Mouse (Mus musculus) hindbrain, embryonic 14.5 days (tissue): ENCODE results near the gene Fam168a. TPM values are rescaled to one million over a fixed set of nuclear protein-coding genes. Genes with fewer than 3 reads are reported as not detected.
A peak's percentile ranks its signal among the peaks of the same experiment; 100 is the strongest.

Experiments
- microRNA-seq: library from miRNA; unstranded; fragments of <30 nt; microRNA quantifications from one replicate; pipeline ENCODE4, GENCODE M21; 2016
- polyA plus RNA-seq: library from polyadenylated mRNA; unstranded; fragments of >200 nt; fragmentation: Nextera tagmentation; extraction: Ambion mirVana; gene quantifications from 2 replicates; pipeline ENCODE4 v1.2.1, GENCODE M21; 2014

Fam168a gene
- polyA plus RNA-seq, 1 experiment from 2014 or later, result 124 TPM

Small RNAs within 50 kb of the gene (microRNA-seq; reads per million reads assigned to microRNA genes)
- gene Mir3102, result 49.1 reads per million, percentile 44 among the genes with 10 or more reads in this experiment

Other genes with a start within 250 kb of the Fam168a start
- gene Ucp3, start 233.6 kb upstream of the Fam168a start, polyA plus RNA-seq, result not detected in 2 replicates
- 73.5 and 77.2 TPM in 2 replicates for gene Ucp2, start 213.3 kb upstream of the Fam168a start, polyA plus RNA-seq
- gene Dnajb13, start 191.7 kb upstream of the Fam168a start, polyA plus RNA-seq, result 6.6 and 10.8 TPM in 2 replicates
- gene Coa4, start 169.6 kb upstream of the Fam168a start, polyA plus RNA-seq, result 14.8 and 16.9 TPM in 2 replicates
- gene Rab6a, start 99.2 kb upstream of the Fam168a start, polyA plus RNA-seq, result 321 and 383 TPM in 2 replicates
- 86.0 and 89.5 TPM in 2 replicates for gene Mrpl48, start 98.3 kb upstream of the Fam168a start, polyA plus RNA-seq
- gene Plekhb1, start 44.2 kb upstream of the Fam168a start, polyA plus RNA-seq, result 18.7 and 20.9 TPM in 2 replicates
- gene Relt, start 156.8 kb downstream of the Fam168a start, polyA plus RNA-seq, result 4.3 and 5.0 TPM in 2 replicates
- gene Arhgef17, start 225.5 kb downstream of the Fam168a start, polyA plus RNA-seq, result 15.5 and 19.5 TPM in 2 replicates